ENCODE assay signal across 7 mouse cellular contexts in the genomic region with DNA sequence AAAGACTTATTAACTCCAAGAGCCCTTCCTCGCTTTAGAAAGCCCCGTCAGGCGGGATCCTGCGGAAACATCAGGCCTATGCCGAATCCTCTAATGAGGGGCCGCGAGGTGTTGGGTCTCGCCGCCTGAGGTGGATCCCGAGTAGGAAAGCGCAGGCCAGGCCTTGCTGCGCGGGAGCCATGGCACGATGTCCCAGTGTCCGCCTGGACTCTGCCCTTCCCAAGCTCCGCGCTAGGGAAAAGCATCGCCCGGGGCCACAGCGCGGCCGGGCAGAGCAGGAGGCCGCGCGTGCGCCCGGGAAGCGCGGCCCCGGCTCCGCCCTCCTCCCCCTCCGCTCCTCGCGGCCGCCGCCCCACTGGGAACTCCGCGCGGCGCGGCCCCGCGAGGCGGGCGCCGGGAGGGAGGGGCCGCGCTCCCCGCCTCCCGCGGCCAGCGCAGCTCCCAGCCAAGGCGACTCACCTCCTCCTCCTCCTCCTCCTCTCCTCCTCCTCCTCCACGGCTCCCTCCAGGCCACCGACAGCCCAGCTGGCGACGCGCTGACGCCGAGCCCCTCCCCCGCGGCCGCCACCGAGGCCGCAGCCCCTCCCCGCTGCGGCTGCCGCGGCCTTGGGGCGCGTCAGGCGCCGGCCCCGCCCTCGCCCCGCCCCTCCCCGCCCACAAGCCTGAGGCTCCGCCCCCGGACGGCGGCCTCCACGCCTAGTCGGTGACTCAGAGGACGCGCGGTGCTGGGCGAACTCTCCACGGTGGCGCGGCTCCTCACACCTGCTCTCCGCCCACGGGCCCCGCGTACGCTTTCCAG. TPM values are rescaled to one million over a fixed set of nuclear protein-coding genes. Genes with fewer than 3 reads are reported as not detected.
DNase-seq lines count a peak whose midpoint lies in the region; ATAC-seq lines count a peak whose summit lies in the region.

No protein-coding gene starts in this region.

- ATAC-seq in embryonic facial prominence, embryonic 11.5 days (replicated peaks; ENCODE audit: insufficient number of reproducible peaks, low FRiP score, low TSS enrichment, low read depth): peak; percentile 97
- ATAC-seq in midbrain, embryonic 12.5 days (ENCODE audit: low FRiP score, low read depth): peak; percentile 97

- peak overlapping the region; percentile 75 for H3K4me2 ChIP-seq in embryonic facial prominence, embryonic 11.5 days (ENCODE audit: low read depth, low read length)
- peak overlapping the region; percentile 73 for H3K4me2 ChIP-seq in midbrain, embryonic 12.5 days (replicated peaks)

- H3K4me1 ChIP-seq in embryonic facial prominence, embryonic 11.5 days (ENCODE audit: control insufficient read depth, insufficient read depth, low read length): no peaks in the 10 kb centered on the region
- peaks cover 17% of the 10 kb centered on the region for H3K4me1 ChIP-seq in limb, embryonic 10.5 days
- H3K4me1 ChIP-seq in midbrain, embryonic 12.5 days: peaks cover 10% of the 10 kb centered on the region; the same call in 1 of the 2 replicates

- no peaks in the 10 kb centered on the region for H3K27me3 ChIP-seq in embryonic facial prominence, embryonic 11.5 days (ENCODE audit: control insufficient read depth, insufficient read depth, low read length)
- no peaks in the 10 kb centered on the region for H3K27me3 ChIP-seq in limb, embryonic 10.5 days (ENCODE audit: low read depth, poor library complexity, severe bottlenecking)
- H3K27me3 ChIP-seq in midbrain, embryonic 12.5 days: no peaks in the 10 kb centered on the region

- peak overlapping the region; percentile 70 for H3K4me3 ChIP-seq in embryonic facial prominence, embryonic 11.5 days (ENCODE audit: low read depth, low read length)
- H3K4me3 ChIP-seq in limb, embryonic 10.5 days: peak overlapping the region; percentile 80
- H3K4me3 ChIP-seq in midbrain, embryonic 12.5 days: peak overlapping the region; percentile 78

- H3K9ac ChIP-seq in embryonic facial prominence, embryonic 11.5 days (replicated peaks; ENCODE audit: low read length): peak overlapping the region; percentile 91
- H3K9ac ChIP-seq in midbrain, embryonic 12.5 days (replicated peaks): peak overlapping the region; percentile 75

- DNase-seq in adrenal gland, postnatal 25 days: peak; percentile 90
- DNase-seq in embryonic facial prominence, embryonic 11.5 days (ENCODE audit: low spot score): peak; percentile 92
- peak; percentile 100 for DNase-seq in heart, adult 11 months
- peak; percentile 95 for DNase-seq in kidney, adult 11 months
- DNase-seq in limb, embryonic 10.5 days (ENCODE audit: low spot score): peak; percentile 95
- DNase-seq in skeletal muscle tissue, adult 2 months (ENCODE audit: low read depth, low spot score): peak; percentile 96

- WGBS in embryonic facial prominence, embryonic 11.5 days: under 1% methylated on average over 60 of the region's 95 CpGs
- WGBS in limb, embryonic 10.5 days: under 1% methylated on average over 69 of the region's 95 CpGs
- WGBS in midbrain, embryonic 12.5 days: under 1% methylated on average over 56 of the region's 95 CpGs

- peak overlapping the region; percentile 90 for H3K27ac ChIP-seq in embryonic facial prominence, embryonic 11.5 days (replicated peaks; ENCODE audit: low read depth, low read length)
- H3K27ac ChIP-seq in limb, embryonic 10.5 days: peak overlapping the region; percentile 97
- H3K27ac ChIP-seq in midbrain, embryonic 12.5 days (replicated peaks): peak overlapping the region; percentile 93

- H3K9me3 ChIP-seq in embryonic facial prominence, embryonic 11.5 days (replicated peaks; ENCODE audit: control insufficient read depth, low read length): no peaks in the 10 kb centered on the region
- H3K9me3 ChIP-seq in limb, embryonic 10.5 days (replicated peaks): no peaks in the 10 kb centered on the region
- no peaks in the 10 kb centered on the region for H3K9me3 ChIP-seq in midbrain, embryonic 12.5 days

- H3K36me3 ChIP-seq in embryonic facial prominence, embryonic 11.5 days (replicated peaks; ENCODE audit: control insufficient read depth, insufficient read depth, low read depth, low read length): no peaks in the 10 kb centered on the region
- H3K36me3 ChIP-seq in limb, embryonic 10.5 days: no peaks in the 10 kb centered on the region
- no peaks in the 10 kb centered on the region for H3K36me3 ChIP-seq in midbrain, embryonic 12.5 days

RNA-seq across cellular contexts. Expression of a gene that starts 0.6 kb away (rescaled TPM):
- total RNA-seq in adrenal gland, postnatal 25 days (2021): 11.8 and 14.4 TPM in 2 replicates
- polyA plus RNA-seq in embryonic facial prominence, embryonic 11.5 days (2014; fragmentation: Nextera tagmentation; extraction: Ambion mirVana): 15.2 and 17.0 TPM in 2 replicates
- polyA plus RNA-seq in limb, embryonic 10.5 days (2016; fragmentation: Nextera tagmentation; extraction: Ambion mirVana): 7.6 and 9.8 TPM in 2 replicates
- polyA plus RNA-seq in midbrain, embryonic 12.5 days (2016; fragmentation: Nextera tagmentation; extraction: Ambion mirVana): 13.7 and 16.1 TPM in 2 replicates

Comparison
In these comparisons a context has a peak if more than half of its experiments do, and no peak if none do; other contexts are left out.
1. Peak in every context shown above with its lines: DNase-seq, ATAC-seq, H3K4me3 ChIP-seq and H3K27ac ChIP-seq.